Mouse (Mus musculus): ENCODE data around the gene Nupr1l.
"Not testable (repeated sequence)": the region's sequence is repeated elsewhere in the genome, so short reads cannot be mapped to it uniquely, and the experiment has no call there.

Gene Nupr1l

DNA sequence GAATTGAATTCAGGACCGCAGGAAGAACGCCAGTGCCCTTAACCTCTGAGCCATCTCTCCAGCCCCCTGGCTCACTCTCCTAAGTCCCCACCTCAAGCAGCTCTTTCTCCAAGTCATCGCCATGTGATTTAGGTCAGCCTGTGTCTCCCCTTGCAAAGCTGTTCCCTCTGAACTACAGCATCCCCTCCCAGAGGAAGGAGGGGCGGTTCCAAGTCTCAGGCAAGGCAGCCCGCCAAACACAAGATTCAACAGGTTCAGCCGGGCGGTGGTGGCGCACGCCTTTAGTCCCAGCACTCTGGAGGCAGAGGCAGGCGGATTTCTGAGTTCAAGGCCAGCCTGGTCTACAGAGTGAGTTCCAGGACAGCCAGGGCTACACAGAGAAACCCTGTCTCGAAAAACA is 7.2 kb downstream of the Nupr1l start:
- DNase-seq (ENCODE audit: low spot score in 2 of 2) = not testable (repeated sequence)

- DNase-seq (ENCODE audit: low spot score in 2 of 2) = no peak
Observed at GRCm38 (mm10) chr5:129918065-129918651, 9.8 kb downstream of the Nupr1l start.

- no peak for DNase-seq (ENCODE audit: low spot score in 2 of 2)
Observed at GRCm38 (mm10) chr5:129918752-129919151, 10.4 kb downstream of the Nupr1l start.

GRCm38 (mm10) chr5:129919320-129919719 is 11.0 kb downstream of the Nupr1l start:
- DNase-seq (ENCODE audit: low spot score in 2 of 2) = no peak

GRCm38 (mm10) chr5:129921972-129922371 is 13.6 kb downstream of the Nupr1l start:
- no peak for DNase-seq (ENCODE audit: low spot score in 2 of 2)

- no peak for DNase-seq (ENCODE audit: low spot score in 2 of 2)
Observed at GRCm38 (mm10) chr5:129924820-129925452, 16.6 kb downstream of the Nupr1l start.

DNA sequence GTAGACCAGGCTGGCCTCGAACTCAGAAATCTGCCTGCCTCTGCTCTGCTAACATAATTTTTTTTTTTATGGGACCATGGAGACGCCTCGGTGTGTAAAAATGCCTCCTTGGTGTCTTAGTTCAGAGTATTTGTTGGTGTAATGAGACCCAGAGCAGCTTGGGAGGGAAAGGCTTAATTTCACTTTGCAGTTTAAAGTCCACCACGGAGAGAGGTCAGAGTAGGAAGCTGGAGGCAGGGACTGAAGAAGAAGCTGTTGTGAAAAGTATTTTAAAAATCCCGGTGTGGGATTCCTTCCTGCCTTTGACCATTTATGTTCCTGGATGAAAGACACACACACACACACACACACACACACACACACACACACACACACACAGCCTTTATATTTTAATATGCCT is 17.6 kb downstream of the Nupr1l start:
- DNase-seq (ENCODE audit: low spot score in 2 of 2) = no peak

DNA sequence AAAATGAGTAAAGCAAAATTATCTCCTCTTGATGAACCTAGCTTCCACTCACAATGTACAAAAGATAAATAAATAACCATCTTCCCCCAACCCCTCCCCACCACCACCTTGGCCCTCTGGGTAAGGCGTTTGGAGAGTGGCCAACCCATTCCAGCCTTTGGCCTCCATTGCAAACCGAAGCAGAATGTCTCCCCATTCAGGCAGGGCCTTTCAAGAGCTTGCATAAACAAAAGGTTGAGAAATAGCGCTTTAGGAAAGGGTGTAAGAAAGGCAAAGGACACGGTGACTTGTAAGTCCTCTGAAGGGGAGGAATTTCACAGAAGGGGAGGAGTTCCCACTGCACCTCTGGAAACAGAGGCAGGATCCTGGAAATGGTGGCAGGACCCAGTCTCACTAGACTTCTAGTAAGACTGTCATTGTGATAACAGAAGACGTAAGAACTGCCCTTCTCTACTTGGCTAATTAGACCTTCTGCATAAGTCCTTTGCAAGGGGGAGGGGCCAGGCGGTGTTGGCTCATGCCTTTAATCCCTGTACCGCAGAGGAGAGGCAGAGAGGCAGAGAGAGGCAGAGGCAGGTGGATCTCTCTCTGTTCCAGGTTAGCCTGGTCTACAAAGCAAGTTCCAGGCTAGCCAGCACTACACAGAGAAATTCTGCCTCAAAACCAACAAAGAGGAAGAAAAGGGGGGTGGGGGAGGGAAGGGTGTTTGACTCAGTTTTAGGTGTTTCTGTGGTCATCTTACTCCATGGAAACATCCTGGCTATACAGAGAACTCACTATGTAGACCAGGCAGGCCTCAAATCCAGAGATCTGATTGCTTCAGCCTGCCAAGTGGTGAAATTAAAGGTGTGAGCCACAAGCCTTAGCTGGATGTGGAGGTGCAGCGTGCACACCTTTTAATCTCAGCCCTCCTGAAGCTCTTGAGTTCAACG is 21.9 kb downstream of the Nupr1l start:
- DNase-seq (ENCODE audit: low spot score in 2 of 2) = no peak

- DNase-seq (ENCODE audit: low spot score in 2 of 2) = no peak
Observed at GRCm38 (mm10) chr5:129936941-129937340, 28.6 kb downstream of the Nupr1l start.

GRCm38 (mm10) chr5:129940281-129940680 is 31.9 kb downstream of the Nupr1l start:
- no peak for DNase-seq (ENCODE audit: low spot score in 2 of 2)

- no peak for DNase-seq (ENCODE audit: low spot score in 2 of 2)
Observed at GRCm38 (mm10) chr5:129940736-129941494, 32.6 kb downstream of the Nupr1l start.

- DNase-seq (ENCODE audit: low spot score in 2 of 2) = peak; percentile 94 to 98
Observed at GRCm38 (mm10) chr5:129941495-129942045, 33.2 kb downstream of the Nupr1l start, which contains the start of gene Vkorc1l1. Vkorc1l1 (plus strand) TSS chr5:129941970.

DNA sequence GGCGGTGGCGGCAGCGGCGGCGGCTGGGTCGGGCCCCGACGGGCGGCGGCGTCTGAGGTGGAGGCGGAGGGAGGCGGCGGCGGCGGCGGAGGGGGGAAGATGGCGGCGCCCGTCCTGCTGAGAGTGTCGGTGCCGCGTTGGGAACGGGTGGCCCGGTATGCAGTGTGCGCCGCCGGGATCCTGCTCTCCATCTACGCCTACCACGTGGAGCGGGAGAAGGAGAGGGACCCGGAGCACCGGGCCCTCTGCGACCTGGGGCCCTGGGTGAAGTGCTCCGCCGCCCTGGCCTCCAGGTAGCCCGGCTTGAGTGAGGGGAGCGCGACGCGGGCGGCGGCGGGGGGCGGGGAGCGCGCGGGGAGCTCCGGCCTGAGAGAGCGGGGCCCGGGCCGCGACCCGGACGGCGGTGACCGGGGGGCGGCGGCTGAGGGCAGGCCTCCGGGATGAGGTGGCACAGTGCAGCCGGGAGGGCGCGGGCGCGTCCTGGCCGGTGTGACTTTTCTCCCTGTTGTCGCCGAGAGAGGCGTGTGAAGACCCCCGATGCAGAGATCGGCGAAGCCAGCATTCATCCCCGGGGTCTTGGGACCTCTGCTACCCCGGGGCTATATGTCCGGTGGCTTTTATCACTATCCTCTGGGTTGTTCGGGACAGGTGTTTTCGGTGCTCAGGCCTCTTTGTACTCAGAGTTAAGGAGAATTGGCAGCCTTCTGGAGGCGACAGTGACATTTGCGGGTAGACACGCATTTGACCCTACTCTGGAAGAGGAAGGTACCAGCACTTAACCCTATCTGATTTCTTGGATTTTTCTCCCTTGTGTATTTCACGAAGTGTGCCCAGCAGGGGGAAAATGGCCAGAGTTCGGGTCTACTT is 34.0 kb downstream of the Nupr1l start:
- peak in 1 of 2 experiments; percentile 17 for DNase-seq (ENCODE audit: low spot score in 2 of 2)

DNA sequence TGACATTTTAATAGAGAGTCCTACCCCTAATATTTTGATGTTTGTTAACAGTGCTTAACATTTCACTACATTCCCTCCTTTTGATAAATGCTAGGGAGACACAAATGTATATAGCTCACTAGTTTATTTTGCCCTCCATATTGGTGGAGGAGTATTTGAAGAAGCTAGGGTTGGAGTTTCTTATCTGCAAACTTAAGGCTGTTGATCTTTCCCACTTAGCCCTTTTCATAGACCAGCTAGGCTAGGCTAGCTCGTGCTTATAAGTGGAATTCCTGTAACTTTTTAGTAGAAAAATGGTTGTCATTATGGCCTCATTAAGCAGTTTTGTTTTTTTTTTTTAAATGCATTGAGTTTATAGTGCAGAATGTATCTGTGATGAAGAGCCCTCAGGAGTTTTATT is 35.1 kb downstream of the Nupr1l start:
- DNase-seq (ENCODE audit: low spot score in 2 of 2) = no peak

DNA sequence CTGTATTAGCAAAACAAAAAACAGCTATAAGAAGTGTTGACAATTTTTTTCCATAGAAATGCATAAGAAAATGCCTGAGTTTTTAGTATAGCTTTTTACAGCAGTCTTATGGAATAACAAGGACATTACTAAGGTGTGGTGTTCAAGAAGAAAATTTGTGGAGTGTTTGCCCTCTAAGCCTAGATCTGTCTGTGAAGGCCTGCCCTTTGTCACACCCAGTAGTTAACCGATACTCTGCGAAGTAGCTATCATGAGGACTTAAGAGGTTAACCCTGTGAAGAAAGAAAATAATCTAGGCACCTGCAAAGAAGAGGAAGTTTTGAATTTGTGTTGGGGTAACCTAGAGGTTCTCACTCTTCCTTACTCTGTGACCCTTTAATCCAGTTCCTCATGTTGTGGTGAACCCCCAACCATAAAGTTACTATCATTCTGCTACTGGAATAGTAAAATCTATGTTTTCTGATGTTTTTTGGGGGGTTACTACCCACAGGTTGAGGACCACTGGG is 39.2 kb downstream of the Nupr1l start:
- DNase-seq (ENCODE audit: low spot score in 2 of 2) = no peak

DNA sequence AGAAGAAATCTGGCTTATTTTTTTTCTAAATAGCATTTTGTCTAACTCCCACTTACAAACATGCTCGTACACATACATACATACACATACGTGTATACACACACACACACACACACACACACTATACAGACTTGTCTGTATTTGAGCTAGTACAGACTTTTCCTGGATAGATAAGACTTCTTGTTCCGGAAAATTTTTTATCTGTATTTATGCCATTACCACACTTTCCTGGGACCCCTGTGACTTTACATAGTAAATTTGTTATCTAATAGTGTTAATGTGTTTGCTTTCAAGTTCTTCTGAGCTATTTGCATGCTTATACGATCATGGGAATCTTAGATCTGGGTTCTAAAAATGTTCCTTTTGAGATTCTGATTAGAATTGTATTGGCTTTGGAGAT is 43.8 kb downstream of the Nupr1l start:
- no peak for DNase-seq (ENCODE audit: low spot score in 2 of 2)

DNA sequence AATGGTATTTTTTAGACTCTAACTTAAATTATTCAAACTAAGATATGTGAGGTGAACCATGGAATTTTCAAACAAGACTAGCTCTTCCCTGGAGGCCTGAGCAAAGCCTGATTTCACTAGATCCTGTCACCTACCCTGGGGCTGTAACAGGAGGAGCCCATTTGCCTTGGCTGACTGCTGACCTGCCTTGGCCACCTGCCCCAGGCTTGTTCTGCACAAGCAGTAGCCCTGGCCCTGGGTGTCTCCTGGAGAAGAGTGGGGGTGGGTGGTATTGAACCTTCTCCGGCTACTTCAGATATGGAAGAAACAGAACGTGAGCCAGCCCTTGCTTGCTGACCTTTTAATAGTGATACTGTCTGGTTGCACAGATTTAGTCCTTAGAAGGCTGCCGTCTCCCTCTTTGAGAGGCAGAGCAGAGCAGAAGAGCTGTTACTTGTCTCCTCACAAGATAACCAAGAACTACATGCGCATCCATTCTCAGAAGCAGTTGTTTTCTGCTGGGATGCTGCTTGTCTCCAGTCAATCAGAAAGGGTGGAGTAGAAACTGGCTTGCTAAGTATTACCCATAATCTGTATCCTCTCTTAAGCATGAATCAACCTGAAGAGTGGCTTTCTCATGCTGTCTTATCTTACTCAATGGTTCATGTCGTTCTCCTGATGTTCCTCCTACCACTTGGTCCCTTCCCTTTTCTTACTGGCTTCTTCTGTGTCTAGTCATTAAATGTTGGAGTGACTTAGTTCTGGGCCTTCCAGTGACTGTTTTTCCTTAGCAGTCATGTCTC is 46.3 kb downstream of the Nupr1l start:
- no peak for DNase-seq (ENCODE audit: low spot score in 2 of 2)

DNA sequence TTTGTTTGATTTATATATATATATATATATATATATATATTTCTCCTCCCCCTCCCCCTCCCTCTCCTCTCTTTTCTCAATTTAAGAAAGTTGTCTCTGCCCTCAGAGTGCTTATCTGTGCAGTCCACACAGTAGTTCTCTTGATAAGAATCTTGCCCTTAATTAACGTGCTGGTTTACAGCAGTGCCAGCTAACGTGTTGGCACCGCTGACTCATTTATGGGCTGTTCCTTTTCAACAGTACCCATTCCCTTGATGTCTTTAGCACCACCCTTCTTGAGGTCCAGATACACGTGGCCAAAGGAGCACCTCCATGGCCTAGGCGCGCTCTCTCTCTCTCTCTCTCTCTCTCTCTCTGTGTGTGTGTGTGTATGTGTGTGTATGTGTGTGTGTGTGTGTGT is 47.5 kb downstream of the Nupr1l start:
- DNase-seq (ENCODE audit: low spot score in 2 of 2) = no peak

DNA sequence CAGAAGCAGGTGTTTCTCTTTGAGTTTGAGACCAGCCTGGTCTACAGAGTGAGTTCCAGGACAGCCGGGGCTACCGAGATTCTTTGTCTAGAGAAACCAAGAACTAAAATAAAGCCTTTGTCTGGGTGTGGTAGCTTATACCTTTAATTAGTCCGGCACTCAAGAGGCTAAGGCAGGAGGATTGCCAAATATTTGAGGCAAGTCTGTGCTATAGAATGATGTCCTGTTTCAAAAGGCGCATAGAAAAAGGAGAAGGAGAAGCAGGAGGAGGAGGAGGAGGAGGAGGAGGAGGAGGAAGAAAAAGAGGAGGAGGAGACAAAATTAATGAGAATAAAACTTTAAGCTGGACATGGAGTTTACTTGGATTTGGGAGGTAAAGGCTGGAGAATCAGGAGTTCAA is 54.9 kb downstream of the Nupr1l start:
- no peak for DNase-seq (ENCODE audit: low spot score in 2 of 2)
